Mouse (Mus musculus) inflammation-experienced regulatory T-cells (primary cell): ENCODE measurements around the gene Nop58. TPM values are rescaled to one million over a fixed set of nuclear protein-coding genes. Genes with fewer than 3 reads are reported as not detected.

Experiments
- polyA plus RNA-seq, 2 experiments: library from polyadenylated mRNA; unstranded; fragments of 100-300 nt; shearing (Covaris generic); gene quantifications; one replicate each; pipeline ENCODE4 v1.2.1; 2017

Gene Nop58
- 100 to 1,000 TPM; 157 to 189 TPM for polyA plus RNA-seq

GRCm38 (mm10) chr1:59684819-59685755 lies at the start of gene Nop58:
Nop58 (plus strand) TSS chr1:59684971.

GRCm38 (mm10) chr1:59670641-59671168 lies 14.1 kb upstream of the Nop58 start, which contains the start of gene Sumo1:
Sumo1 (minus strand) TSS chr1:59670834.

GRCm38 (mm10) chr1:59763164-59763768 lies 78.5 kb downstream of the Nop58 start, which contains the start of gene Bmpr2:
Bmpr2 (plus strand) TSS chr1:59763400.

Other genes with a start within 250 kb of the Nop58 start
- gene Fzd7, start 202.5 kb upstream of the Nop58 start, polyA plus RNA-seq, result under 1 TPM in 1 of 2 experiments, not detected in 1; 0.78 TPM
- gene Gm973, start 168.7 kb upstream of the Nop58 start, polyA plus RNA-seq, result 1 to 10 TPM; 4.8 to 6.1 TPM
- gene Sumo1, start 14.1 kb upstream of the Nop58 start, polyA plus RNA-seq, result 100 to 1,000 TPM; 338 to 348 TPM
- 1 to 10 TPM in 1 of 2 experiments, under 1 TPM in 1; 0.92 to 1.2 TPM for gene Bmpr2, start 78.4 kb downstream of the Nop58 start, polyA plus RNA-seq
- gene Fam117b, start 228.0 kb downstream of the Nop58 start, polyA plus RNA-seq, result 10 to 100 TPM; 40.1 to 60.8 TPM